Mouse (Mus musculus) C2C12 (cell line): ENCODE measurements around the gene Rbfox3.

ENCODE experiments used
- CTCF ChIP-seq: IDR thresholded peaks from one replicate; pipeline ENCODE4 v1.5.1; 2011; ENCODE audit not compliant: control insufficient read depth, insufficient read depth, insufficient read length
- MAX ChIP-seq: IDR thresholded peaks from one replicate; pipeline ENCODE4 v1.6.1; 2011; ENCODE audit warnings: mild to moderate bottlenecking, control low read depth
- MYOD1 ChIP-seq: IDR thresholded peaks from one replicate; pipeline ENCODE4 v1.6.1; 2011; ENCODE audit warnings: low read depth; ENCODE audit not compliant: control insufficient read depth, insufficient read length
- USF1 ChIP-seq: IDR thresholded peaks from one replicate; pipeline ENCODE4 v1.6.1; 2011; ENCODE audit warnings: low read depth, mild to moderate bottlenecking, control low read depth, moderate library complexity

- TF ChIP-seq CTCF: no peak
- TF ChIP-seq MAX: no peak
- TF ChIP-seq USF1: no peak
- no peak for TF ChIP-seq MYOD1
Observed at GRCm38 (mm10) chr11:118728083-118728551, 183.3 kb downstream of the Rbfox3 start.
